Mouse (Mus musculus) C2C12 (cell line): ENCODE results near the gene Lrrc4c. TPM values are rescaled to one million over a fixed set of nuclear protein-coding genes. Genes with fewer than 3 reads are reported as not detected.

ENCODE experiments used
- H3K27me3 ChIP-seq: one replicate; pipeline ENCODE4 v1.6.1; 2011; ENCODE audit not compliant: control insufficient read depth, insufficient read depth, insufficient read length
- H3K36me3 ChIP-seq: one replicate; pipeline ENCODE4 v1.6.1; 2011; ENCODE audit not compliant: control insufficient read depth, insufficient read depth
- H3K4me3 ChIP-seq: one replicate; pipeline ENCODE4 v1.5.1; 2011; ENCODE audit warnings: mild to moderate bottlenecking, control low read depth; ENCODE audit not compliant: poor library complexity, insufficient read depth, severe bottlenecking
- H3K79me2 ChIP-seq: one replicate; pipeline ENCODE4 v1.6.1; 2011; ENCODE audit not compliant: control insufficient read depth, insufficient read depth
- H3K79me3 ChIP-seq: one replicate; pipeline ENCODE4 v1.6.1; 2011; ENCODE audit warnings: low read depth, control low read depth
- H3ac ChIP-seq: one replicate; pipeline ENCODE3; 2011; ENCODE audit warnings: low read depth; ENCODE audit not compliant: control insufficient read depth, insufficient read length
- CEBPB ChIP-seq: IDR thresholded peaks from one replicate; pipeline ENCODE4 v1.6.1; 2011; ENCODE audit warnings: low read depth, mild to moderate bottlenecking, control low read depth, moderate library complexity
- CTCF ChIP-seq: IDR thresholded peaks from one replicate; pipeline ENCODE4 v1.5.1; 2011; ENCODE audit not compliant: control insufficient read depth, insufficient read depth, insufficient read length
- FOSL1 ChIP-seq: IDR thresholded peaks from one replicate; pipeline ENCODE4 v1.8.0; 2011; ENCODE audit warnings: mild to moderate bottlenecking, low read length; ENCODE audit not compliant: poor library complexity, insufficient read depth, severe bottlenecking
- MAX ChIP-seq: IDR thresholded peaks from one replicate; pipeline ENCODE4 v1.6.1; 2011; ENCODE audit warnings: mild to moderate bottlenecking, control low read depth
- MYOD1 ChIP-seq: IDR thresholded peaks from one replicate; pipeline ENCODE4 v1.6.1; 2011; ENCODE audit warnings: low read depth; ENCODE audit not compliant: control insufficient read depth, insufficient read length
- MYOG ChIP-seq: IDR thresholded peaks from one replicate; pipeline ENCODE4 v1.6.1; 2011; ENCODE audit not compliant: control insufficient read depth, insufficient read length; ENCODE audit errors: extremely low read depth
- USF1 ChIP-seq: IDR thresholded peaks from one replicate; pipeline ENCODE4 v1.6.1; 2011; ENCODE audit warnings: low read depth, mild to moderate bottlenecking, control low read depth, moderate library complexity
- polyA plus RNA-seq: library from polyadenylated mRNA; unstranded; fragments of >200 nt; fragmentation: generic; extraction: Trizol; gene quantifications from one replicate; pipeline ENCODE4 v1.2.1, GENCODE M21; 2012; ENCODE audit warnings: missing spikeins

Lrrc4c gene
- polyA plus RNA-seq, 1 experiment = 1.6 TPM

GRCm38 (mm10) chr2:96475674-96476073, 157.7 kb downstream of the Lrrc4c start:
- Histone ChIP-seq H3K79me2 (no peaks in the 10 kb centered on the region), H3K27me3 (no peaks in the 10 kb centered on the region), H3ac (no peak overlapping the region), H3K36me3 (no peaks in the 10 kb centered on the region), H3K79me3 (no peaks in the 10 kb centered on the region), H3K4me3 (no peak overlapping the region)
- TF ChIP-seq USF1 = no peak
- TF ChIP-seq MAX = no peak
- TF ChIP-seq FOSL1 = no peak
- TF ChIP-seq MYOG = no peak
- TF ChIP-seq CTCF = no peak
- no peak for TF ChIP-seq MYOD1
- no peak for TF ChIP-seq CEBPB

GRCm38 (mm10) chr2:96499116-96499882, 181.3 kb downstream of the Lrrc4c start:
- Histone ChIP-seq H3K4me3 (no peak overlapping the region), H3K79me3 (no peaks in the 10 kb centered on the region), H3ac (no peak overlapping the region), H3K79me2 (no peaks in the 10 kb centered on the region), H3K36me3 (no peaks in the 10 kb centered on the region), H3K27me3 (no peaks in the 10 kb centered on the region)
- TF ChIP-seq CEBPB (no peak), MYOD1 (no peak), CTCF (no peak), MYOG (no peak), MAX (no peak), FOSL1 (no peak), USF1 (no peak)

GRCm38 (mm10) chr2:96504140-96504539, 186.2 kb downstream of the Lrrc4c start:
- Histone ChIP-seq H3K79me2 (no peaks in the 10 kb centered on the region), H3K4me3 (no peak overlapping the region), H3ac (no peak overlapping the region), H3K79me3 (no peaks in the 10 kb centered on the region), H3K36me3 (no peaks in the 10 kb centered on the region), H3K27me3 (no peaks in the 10 kb centered on the region)
- no peak for TF ChIP-seq MYOD1
- TF ChIP-seq MAX = no peak
- TF ChIP-seq FOSL1 = no peak
- TF ChIP-seq MYOG = no peak
- TF ChIP-seq CTCF = no peak
- no peak for TF ChIP-seq USF1
- TF ChIP-seq CEBPB = no peak

DNA sequence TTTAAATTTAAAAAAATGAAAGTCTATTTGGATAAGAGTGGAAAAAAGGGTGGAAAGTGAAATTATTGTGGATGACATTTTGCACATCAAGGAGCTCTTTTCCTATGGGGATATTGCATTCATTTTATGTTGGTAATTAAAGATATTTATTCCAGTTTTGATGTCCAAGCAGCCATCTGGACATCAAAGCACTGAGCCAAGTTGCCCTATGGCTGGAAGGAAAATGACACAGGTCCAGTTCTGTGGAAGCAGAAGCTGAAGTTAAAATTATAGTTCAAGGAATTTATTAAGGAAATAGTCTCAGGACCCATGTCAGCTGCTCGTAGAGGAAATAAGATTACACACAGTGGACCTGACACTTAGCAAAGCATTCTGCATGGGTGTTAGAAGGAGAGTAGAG, 187.7 kb downstream of the Lrrc4c start:
- Histone ChIP-seq H3K36me3 (no peaks in the 10 kb centered on the region), H3K79me3 (no peaks in the 10 kb centered on the region), H3K27me3 (no peaks in the 10 kb centered on the region), H3ac (no peak overlapping the region), H3K4me3 (no peak overlapping the region), H3K79me2 (no peaks in the 10 kb centered on the region)
- no peak for TF ChIP-seq USF1
- TF ChIP-seq CEBPB = no peak
- no peak for TF ChIP-seq MAX
- TF ChIP-seq MYOG = no peak
- no peak for TF ChIP-seq MYOD1
- no peak for TF ChIP-seq FOSL1
- no peak for TF ChIP-seq CTCF

GRCm38 (mm10) chr2:96508991-96509390, 191.0 kb downstream of the Lrrc4c start:
- no peaks in the 10 kb centered on the region for H3K79me2 ChIP-seq
- no peaks in the 10 kb centered on the region for H3K36me3 ChIP-seq
- TF ChIP-seq CEBPB = no peak
- no peak for TF ChIP-seq MAX
- TF ChIP-seq MYOD1 = no peak
- TF ChIP-seq USF1 = no peak
- TF ChIP-seq FOSL1 = no peak
- TF ChIP-seq MYOG = no peak
- TF ChIP-seq CTCF = no peak
- no peaks in the 10 kb centered on the region for H3K27me3 ChIP-seq
- no peak overlapping the region for H3ac ChIP-seq
- H3K4me3 ChIP-seq = no peak overlapping the region
- no peaks in the 10 kb centered on the region for H3K79me3 ChIP-seq

- Histone ChIP-seq H3K27me3 (no peaks in the 10 kb centered on the region), H3K79me2 (no peaks in the 10 kb centered on the region), H3K4me3 (no peak overlapping the region), H3K36me3 (no peaks in the 10 kb centered on the region), H3K79me3 (no peaks in the 10 kb centered on the region), H3ac (no peak overlapping the region)
- TF ChIP-seq CEBPB (no peak), MAX (no peak), USF1 (no peak), MYOD1 (no peak), FOSL1 (no peak), CTCF (no peak)
Measured at GRCm38 (mm10) chr2:96537469-96537868, 219.5 kb downstream of the Lrrc4c start.
